Comparison of ENCODE assay signal across 8 mouse cellular contexts in the genomic region with DNA sequence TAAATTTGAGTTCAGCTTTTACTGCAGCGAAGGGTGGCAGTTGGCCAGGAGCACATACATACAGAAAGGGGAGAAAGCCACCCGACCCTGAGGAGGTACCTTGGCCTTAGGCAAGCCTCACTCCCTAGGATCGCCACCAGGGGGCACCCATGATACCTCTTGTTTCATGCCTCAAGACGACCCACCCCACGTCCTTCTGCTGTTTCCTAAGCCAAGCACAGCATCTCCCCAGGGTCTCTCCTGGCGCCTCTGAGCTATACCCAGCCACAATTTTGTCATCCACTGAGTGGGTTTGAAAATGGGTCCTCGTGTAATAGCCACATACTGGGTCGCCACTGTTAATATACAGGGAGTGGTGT. TPM values are rescaled to one million over a fixed set of nuclear protein-coding genes. Genes with fewer than 3 reads are reported as not detected.
DNase-seq lines count a peak whose midpoint lies in the region; ATAC-seq and TF ChIP-seq lines count a peak whose summit lies in the region.

No protein-coding gene starts in this region.

- no peak overlapping the region for H3K9ac ChIP-seq in intestine, postnatal 0 days (ENCODE audit: low read depth, low read length)
- no peak overlapping the region for H3K9ac ChIP-seq in midbrain, embryonic 14.5 days (replicated peaks; ENCODE audit: low read length)

- intact Hi-C loops in gastrocnemius, postnatal 36 days (cut with DNase I) = loop anchor here (1.0 kb wide), 1 partner anchor 36 kb away; no protein-coding TSS in a partner anchor
- intact Hi-C loops in left cerebral cortex, postnatal 4 days (cut with DNase I) = loop anchor here (5.0 kb wide), 1 partner anchor 64 kb away; a partner anchor contains a TSS

- H3K4me3 ChIP-seq in cortical plate, adult 2 months (ENCODE audit: insufficient read depth, low read length) = no peak overlapping the region
- H3K4me3 ChIP-seq in intestine, postnatal 0 days (ENCODE audit: low read depth, low read length) = no peak overlapping the region
- no peak overlapping the region for H3K4me3 ChIP-seq in midbrain, embryonic 14.5 days (replicated peaks; ENCODE audit: low read depth, low read length)

- TF ChIP-seq CTCF in cortical plate, adult 2 months (IDR thresholded peaks at IDR 0.05; ENCODE audit: extremely low read depth, insufficient read depth, low read length) = peak; percentile 82
- TF ChIP-seq CTCF in intestine, postnatal 0 days (IDR thresholded peaks at IDR 0.05; ENCODE audit: low read depth) = peak; percentile 92

- H3K9me3 ChIP-seq in intestine, postnatal 0 days (ENCODE audit: control insufficient read depth) = no peaks in the 10 kb centered on the region
- no peaks in the 10 kb centered on the region for H3K9me3 ChIP-seq in midbrain, embryonic 14.5 days (ENCODE audit: control insufficient read depth, low read length)

- no peak overlapping the region for H3K27ac ChIP-seq in cortical plate, adult 2 months (ENCODE audit: insufficient read depth, low read length)
- H3K27ac ChIP-seq in intestine, postnatal 0 days (ENCODE audit: low read depth, low read length) = peak overlapping the region; percentile 47
- H3K27ac ChIP-seq in midbrain, embryonic 14.5 days (replicated peaks; ENCODE audit: low read depth, low read length) = no peak overlapping the region

- no peak overlapping the region for H3K4me2 ChIP-seq in intestine, postnatal 0 days (replicated peaks; ENCODE audit: low read depth)
- no peak overlapping the region for H3K4me2 ChIP-seq in midbrain, embryonic 14.5 days (ENCODE audit: low read length)

- ATAC-seq in frontal cortex, adult (ENCODE audit: low TSS enrichment) = no peak
- 0 out of 2 replicates have a peak, but pooled peaks have one; percentile 9 for ATAC-seq in intestine, postnatal 0 days
- ATAC-seq in midbrain, embryonic 14.5 days (ENCODE audit: low FRiP score, low TSS enrichment) = peak; percentile 67; the same call in 1 of the 2 replicates

- DNase-seq in frontal cortex, adult 2 months (ENCODE audit: extremely low spot score in 1 of 2, low spot score in 1 of 2) = peak; percentile 63 to 93
- peak; percentile 83 to 86 for DNase-seq in gastrocnemius, postnatal 36 days
- DNase-seq in left cerebral cortex, postnatal 4 days = peak; percentile 93
- DNase-seq in midbrain, embryonic 14.5 days = peak; percentile 91
- DNase-seq in spleen, adult 18-20 months = peak; percentile 73 to 89

- WGBS in intestine, postnatal 0 days = 9% methylated on average over 8 of the region's 8 CpGs
- WGBS in midbrain, embryonic 14.5 days = 16% methylated on average over 8 of the region's 8 CpGs

- peaks cover 3% of the 10 kb centered on the region; the same call in 1 of the 2 replicates for H3K36me3 ChIP-seq in intestine, postnatal 0 days (ENCODE audit: control insufficient read depth, insufficient read depth)
- no peaks in the 10 kb centered on the region for H3K36me3 ChIP-seq in midbrain, embryonic 14.5 days (ENCODE audit: control insufficient read depth, insufficient read depth, low read length)

- no peak for TF ChIP-seq POLR2A in cortical plate, adult 2 months (IDR thresholded peaks at IDR 0.05; ENCODE audit: extremely low read depth, insufficient read depth, low read length)

- H3K4me1 ChIP-seq in cortical plate, adult 2 months (ENCODE audit: control insufficient read depth, insufficient read depth, low read length) = peaks cover 3% of the 10 kb centered on the region; the same call in 1 of the 2 replicates
- peaks cover 4% of the 10 kb centered on the region for H3K4me1 ChIP-seq in intestine, postnatal 0 days (replicated peaks; ENCODE audit: control insufficient read depth, insufficient read depth, low read length)
- H3K4me1 ChIP-seq in midbrain, embryonic 14.5 days (ENCODE audit: control insufficient read depth, insufficient read depth, low read length) = no peaks in the 10 kb centered on the region

- H3K27me3 ChIP-seq in intestine, postnatal 0 days (replicated peaks; ENCODE audit: control insufficient read depth, insufficient read depth, low read length) = no peaks in the 10 kb centered on the region
- H3K27me3 ChIP-seq in midbrain, embryonic 14.5 days (ENCODE audit: control insufficient read depth, insufficient read depth, low read length) = no peaks in the 10 kb centered on the region

RNA-seq across cellular contexts. Expression of a gene that starts 8.4 kb away (rescaled TPM):
- polyA plus RNA-seq in frontal cortex, adult 2 months (2012; rRNA removed) = 48.4 and 49.3 TPM in 2 replicates
- 48.2 and 49.2 TPM in 2 replicates for polyA plus RNA-seq in cortical plate, adult 2 months (2012; rRNA removed)
- 10 to 100 TPM; 23.5 to 36.0 TPM for total RNA-seq in gastrocnemius, postnatal 36 days (2021)
- 177 and 201 TPM in 2 replicates for polyA plus RNA-seq in intestine, postnatal 0 days (2015; fragmentation: Nextera tagmentation; extraction: Ambion mirVana)
- 10 to 100 TPM; 87.1 to 87.7 TPM for total RNA-seq in left cerebral cortex, postnatal 4 days (2021)
- 75.0 and 80.1 TPM in 2 replicates for polyA plus RNA-seq in midbrain, embryonic 14.5 days (2014; fragmentation: Nextera tagmentation; extraction: Ambion mirVana)

RNA-seq across cellular contexts. Expression of a gene that starts 26.7 kb away (rescaled TPM):
- 29.3 and 31.2 TPM in 2 replicates for polyA plus RNA-seq in frontal cortex, adult 2 months (2012; rRNA removed)
- polyA plus RNA-seq in cortical plate, adult 2 months (2012; rRNA removed) = 28.9 and 31.0 TPM in 2 replicates
- 10 to 100 TPM; 16.5 to 18.0 TPM for total RNA-seq in gastrocnemius, postnatal 36 days (2021)
- polyA plus RNA-seq in intestine, postnatal 0 days (2015; fragmentation: Nextera tagmentation; extraction: Ambion mirVana) = 3.6 and 4.0 TPM in 2 replicates
- 10 to 100 TPM; 29.3 to 29.7 TPM for total RNA-seq in left cerebral cortex, postnatal 4 days (2021)
- 13.7 and 15.4 TPM in 2 replicates for polyA plus RNA-seq in midbrain, embryonic 14.5 days (2014; fragmentation: Nextera tagmentation; extraction: Ambion mirVana)

RNA-seq across cellular contexts. Expression of a gene that starts 32.5 kb away (rescaled TPM):
- 137 and 141 TPM in 2 replicates for polyA plus RNA-seq in frontal cortex, adult 2 months (2012; rRNA removed)
- 154 and 160 TPM in 2 replicates for polyA plus RNA-seq in cortical plate, adult 2 months (2012; rRNA removed)
- total RNA-seq in gastrocnemius, postnatal 36 days (2021) = 10 to 100 TPM; 32.2 to 34.6 TPM
- 15.2 and 17.1 TPM in 2 replicates for polyA plus RNA-seq in intestine, postnatal 0 days (2015; fragmentation: Nextera tagmentation; extraction: Ambion mirVana)
- total RNA-seq in left cerebral cortex, postnatal 4 days (2021) = 100 to 1,000 TPM; 189 to 193 TPM
- polyA plus RNA-seq in midbrain, embryonic 14.5 days (2014; fragmentation: Nextera tagmentation; extraction: Ambion mirVana) = 117 and 142 TPM in 2 replicates

RNA-seq across cellular contexts. Expression of a gene that starts 38.1 kb away (rescaled TPM):
- polyA plus RNA-seq in frontal cortex, adult 2 months (2012; rRNA removed) = 3.2 and 3.3 TPM in 2 replicates
- 2.1 and 2.4 TPM in 2 replicates for polyA plus RNA-seq in cortical plate, adult 2 months (2012; rRNA removed)
- total RNA-seq in gastrocnemius, postnatal 36 days (2021) = 1 to 10 TPM; 4.3 to 5.2 TPM
- polyA plus RNA-seq in intestine, postnatal 0 days (2015; fragmentation: Nextera tagmentation; extraction: Ambion mirVana) = 1.8 and 2.3 TPM in 2 replicates
- 1 to 10 TPM; 5.0 to 5.7 TPM for total RNA-seq in left cerebral cortex, postnatal 4 days (2021)
- polyA plus RNA-seq in midbrain, embryonic 14.5 days (2014; fragmentation: Nextera tagmentation; extraction: Ambion mirVana) = 0.43 and 1.3 TPM in 2 replicates

RNA-seq across cellular contexts. Expression of a gene that starts 42.0 kb away (rescaled TPM):
- not detected in 2 replicates for polyA plus RNA-seq in frontal cortex, adult 2 months (2012; rRNA removed)
- 0.21 TPM in 1 of 2 replicates, not detected in the other for polyA plus RNA-seq in cortical plate, adult 2 months (2012; rRNA removed)
- not detected for total RNA-seq in gastrocnemius, postnatal 36 days (2021)
- 0.26 and 0.34 TPM in 2 replicates for polyA plus RNA-seq in intestine, postnatal 0 days (2015; fragmentation: Nextera tagmentation; extraction: Ambion mirVana)
- total RNA-seq in left cerebral cortex, postnatal 4 days (2021) = not detected
- polyA plus RNA-seq in midbrain, embryonic 14.5 days (2014; fragmentation: Nextera tagmentation; extraction: Ambion mirVana) = not detected in 2 replicates
